Mouse (Mus musculus): ENCODE data around the gene Tmem165.

DNA sequence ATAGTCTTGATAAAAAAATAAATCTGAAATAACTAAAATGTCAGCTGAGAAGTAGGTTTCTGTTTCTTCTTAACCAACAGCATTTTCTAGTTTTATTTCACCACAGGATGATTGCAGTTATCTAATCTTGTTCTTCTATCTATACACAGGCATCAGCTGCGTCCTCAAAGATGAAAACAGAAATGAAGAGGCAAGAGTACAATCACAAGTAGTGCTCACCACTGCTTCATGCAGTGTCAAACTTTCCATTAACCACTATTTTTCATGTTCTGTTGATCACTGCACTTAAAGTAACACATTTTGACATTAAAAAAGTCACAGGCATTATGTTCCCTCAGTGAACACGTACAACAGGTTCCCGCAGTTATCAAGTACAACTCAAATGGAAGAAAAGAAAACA lies 67.3 kb downstream of the Tmem165 start:
- no peak for TF ChIP-seq CTCF (IDR thresholded peaks at IDR 0.05; ENCODE audit: control insufficient read depth, insufficient read depth, low read length)
- no peak for TF ChIP-seq POLR2A (IDR thresholded peaks at IDR 0.05; ENCODE audit: borderline replicate concordance, control insufficient read depth, low read depth, low read length)
